Mouse (Mus musculus) urinary bladder, postnatal 36 days (tissue): Measurements from ENCODE around the gene Vash2.
A peak's percentile ranks its signal among the peaks of the same experiment; 100 is the strongest.
"Not testable (repeated sequence)": the region's sequence is repeated elsewhere in the genome, so short reads cannot be mapped to it uniquely, and the experiment has no call there.

Experiments used
- DNase-seq, 2 experiments: peaks; one replicate each; pipeline ENCODE4 v3.0.0; 2022; ENCODE audit warnings: low spot score in 2 of 2, mixed read lengths in 1 of 2

The Vash2 gene

GRCm38 (mm10) chr1:190979100-190979563, at the start of gene Vash2:
Gene Vash2, minus strand, starts transcription at chr1:190979296.
- peak; percentile 53 to 80 for DNase-seq

- peak; percentile 95 to 99 for DNase-seq
Measured at GRCm38 (mm10) chr1:191026021-191026713, 47.1 kb upstream of the Vash2 start, which contains the start of gene Flvcr1. Gene Flvcr1, minus strand, starts transcription at chr1:191026158.

DNA sequence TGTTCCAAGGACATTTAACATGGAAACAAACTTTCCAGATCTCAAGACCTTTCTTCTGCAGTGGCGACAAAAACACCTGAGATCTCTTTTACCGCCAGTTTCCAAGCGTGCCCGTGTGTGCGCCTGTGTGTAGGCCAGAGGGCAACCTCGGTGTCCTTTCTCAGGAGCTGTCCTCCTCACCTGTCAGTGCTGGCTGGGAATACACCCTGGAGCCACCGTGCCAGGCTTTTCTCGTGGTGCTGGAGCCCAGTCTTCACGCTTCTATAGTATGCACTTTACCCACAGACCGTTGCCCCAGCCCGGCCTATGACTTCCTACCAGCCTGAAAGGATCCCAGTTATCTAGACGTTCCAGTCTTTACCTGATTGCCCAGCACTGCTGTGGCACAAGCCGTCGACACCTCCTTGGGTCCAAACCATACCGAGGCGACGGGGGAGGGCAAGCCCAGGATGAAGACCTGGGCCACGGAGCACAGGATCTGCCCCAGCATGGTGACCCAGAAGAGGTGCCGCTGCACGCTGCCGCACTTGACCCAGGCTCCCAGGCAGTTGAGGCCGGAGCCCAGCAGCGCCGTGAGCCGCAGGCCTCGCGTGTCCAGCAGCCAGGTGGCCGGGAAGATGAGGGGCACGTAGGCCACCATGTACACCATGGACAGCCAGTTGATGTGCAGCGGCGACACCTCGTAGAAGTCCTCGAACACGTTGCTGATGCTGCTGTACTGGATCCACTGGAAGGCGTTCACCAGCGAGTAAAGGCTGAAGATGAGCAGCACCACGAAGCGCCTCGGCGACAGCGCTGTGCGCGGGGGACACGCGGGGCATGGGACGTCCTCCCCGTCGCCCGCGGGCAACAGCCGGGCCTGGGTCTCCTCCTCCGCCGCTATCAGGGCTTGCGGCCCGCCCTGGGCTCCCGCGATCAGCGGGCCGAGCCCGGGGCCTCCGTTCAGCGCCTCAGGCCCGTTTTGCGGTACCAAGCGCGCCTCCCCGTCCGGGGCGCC, 46.2 kb upstream of the Vash2 start:
- peak; percentile 13 to 17 for DNase-seq

- not testable (repeated sequence) for DNase-seq
Measured at GRCm38 (mm10) chr1:191023806-191024205, 44.7 kb upstream of the Vash2 start.

GRCm38 (mm10) chr1:191023140-191023539, 44.0 kb upstream of the Vash2 start:
- DNase-seq, result no peak

DNA sequence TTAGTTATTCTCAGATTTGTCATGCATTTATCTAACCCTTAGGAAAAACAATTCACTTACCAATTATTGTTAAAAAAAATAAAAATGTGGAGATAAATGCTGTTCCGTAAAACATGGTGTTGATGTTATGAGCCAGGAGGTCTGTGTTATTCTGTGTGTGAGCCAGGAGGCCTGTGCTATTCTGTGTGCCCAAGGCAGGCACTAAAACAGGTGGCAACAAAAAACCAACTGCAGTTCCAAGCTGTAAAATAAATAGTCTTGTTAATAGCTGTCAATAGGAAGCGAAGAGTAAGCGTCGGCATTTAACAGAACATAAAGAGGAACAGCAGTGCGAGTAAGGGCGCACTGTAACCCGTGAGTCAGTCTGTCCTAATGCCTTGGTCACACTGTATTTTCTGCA, 41.9 kb upstream of the Vash2 start:
- no peak for DNase-seq

- DNase-seq, result no peak
Measured at GRCm38 (mm10) chr1:191020217-191020924, 41.3 kb upstream of the Vash2 start.

- DNase-seq, result no peak
Measured at GRCm38 (mm10) chr1:191019803-191020202, 40.7 kb upstream of the Vash2 start.

DNA sequence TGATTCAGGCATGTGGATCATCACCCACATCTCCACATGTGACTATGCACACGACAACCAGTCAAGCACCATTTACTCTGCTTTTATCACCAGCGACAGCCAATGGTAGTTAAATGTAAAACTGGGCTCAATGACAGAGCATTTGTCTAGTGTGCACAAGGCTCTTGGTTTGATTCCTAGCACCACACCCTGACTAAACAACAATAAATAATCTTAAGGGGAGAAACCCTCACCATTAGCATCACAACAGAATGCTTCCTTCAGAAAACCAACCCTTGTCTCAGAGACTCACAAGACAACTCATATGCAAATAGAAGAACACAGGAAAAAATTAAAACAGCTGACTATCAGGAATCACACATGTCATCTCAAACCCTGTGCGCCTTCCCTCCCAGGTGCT, 35.2 kb upstream of the Vash2 start:
- DNase-seq, result no peak

DNA sequence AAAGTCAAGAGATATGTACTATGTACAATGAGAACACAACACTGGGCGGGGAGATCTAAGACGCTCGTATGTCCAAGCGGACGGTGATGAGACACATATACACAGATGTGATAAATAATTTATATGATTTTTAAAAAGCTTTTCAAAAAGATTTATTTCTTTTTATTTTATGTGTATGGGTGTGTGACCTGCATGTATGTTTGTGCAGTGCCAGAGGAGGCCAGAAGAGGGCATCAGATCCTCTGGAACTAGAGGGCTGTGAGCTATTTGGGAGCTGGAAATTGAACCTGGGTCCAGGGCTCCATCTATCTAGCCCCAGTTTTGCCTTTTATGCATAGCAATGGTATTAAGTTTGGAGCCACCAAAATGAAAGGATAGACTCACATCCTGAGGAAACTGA, 29.6 kb upstream of the Vash2 start:
- no peak for DNase-seq

- no peak for DNase-seq
Measured at GRCm38 (mm10) chr1:191002201-191002600, 23.1 kb upstream of the Vash2 start.

DNA sequence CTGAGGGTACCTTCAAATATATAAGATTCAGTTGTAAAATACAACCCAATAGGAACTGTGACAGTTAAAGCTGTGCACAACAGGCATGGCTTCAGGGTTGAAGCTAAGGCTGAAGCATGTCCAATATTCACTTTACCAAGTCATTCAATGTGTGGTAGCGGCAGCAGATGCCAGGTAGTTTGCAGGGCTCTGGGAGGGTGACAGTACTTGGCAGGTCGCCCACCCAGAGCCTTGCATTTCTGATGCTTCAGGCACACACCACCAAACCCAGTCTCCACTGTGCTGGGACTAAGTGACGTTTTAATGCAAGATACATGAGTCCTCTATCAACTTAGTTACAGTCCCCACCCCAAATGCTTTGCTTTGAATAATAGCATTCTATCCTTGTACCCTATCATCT, 21.6 kb upstream of the Vash2 start:
- no peak for DNase-seq

DNA sequence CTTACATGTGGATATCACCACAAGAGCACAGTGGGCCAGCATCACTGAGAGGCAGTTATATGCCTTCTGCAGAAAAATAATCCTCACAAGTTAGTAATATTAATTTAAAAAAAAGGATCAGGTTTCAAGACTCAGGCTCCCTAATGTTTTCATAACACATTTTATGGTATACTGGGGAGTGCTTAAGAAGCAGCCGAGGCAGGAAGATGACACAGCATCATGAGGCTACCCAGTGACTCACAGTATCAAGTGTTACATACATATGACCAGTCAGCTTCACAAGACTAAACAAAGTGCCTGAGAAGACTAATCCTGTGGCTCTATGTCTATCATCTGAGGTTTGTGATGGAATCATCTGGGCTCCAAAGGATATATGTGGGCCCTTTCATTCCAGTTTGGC, 18.9 kb upstream of the Vash2 start:
- DNase-seq, result no peak

- no peak for DNase-seq
Measured at GRCm38 (mm10) chr1:190996346-190996877, 17.3 kb upstream of the Vash2 start.

DNA sequence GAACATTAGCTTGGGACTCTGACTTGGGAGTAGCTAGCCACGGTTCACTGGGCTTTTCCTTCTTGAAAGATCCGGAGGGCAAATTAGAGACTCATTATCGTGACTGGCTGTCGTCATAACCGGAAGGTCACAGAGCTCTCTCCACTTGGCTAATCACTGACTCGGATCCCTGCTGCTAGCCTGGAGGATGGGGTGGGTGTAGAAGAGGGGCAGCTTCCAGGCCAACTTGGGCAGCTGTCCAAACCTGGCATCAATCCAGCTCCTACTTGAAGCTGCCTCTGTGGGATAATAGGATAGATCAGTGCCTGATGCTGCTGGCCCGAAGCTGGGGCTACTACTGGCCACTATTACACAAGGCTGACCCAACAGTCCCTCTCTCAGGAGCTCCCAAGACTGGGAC, 16.5 kb upstream of the Vash2 start:
- peak in 1 of 2 experiments; percentile 40 for DNase-seq

DNA sequence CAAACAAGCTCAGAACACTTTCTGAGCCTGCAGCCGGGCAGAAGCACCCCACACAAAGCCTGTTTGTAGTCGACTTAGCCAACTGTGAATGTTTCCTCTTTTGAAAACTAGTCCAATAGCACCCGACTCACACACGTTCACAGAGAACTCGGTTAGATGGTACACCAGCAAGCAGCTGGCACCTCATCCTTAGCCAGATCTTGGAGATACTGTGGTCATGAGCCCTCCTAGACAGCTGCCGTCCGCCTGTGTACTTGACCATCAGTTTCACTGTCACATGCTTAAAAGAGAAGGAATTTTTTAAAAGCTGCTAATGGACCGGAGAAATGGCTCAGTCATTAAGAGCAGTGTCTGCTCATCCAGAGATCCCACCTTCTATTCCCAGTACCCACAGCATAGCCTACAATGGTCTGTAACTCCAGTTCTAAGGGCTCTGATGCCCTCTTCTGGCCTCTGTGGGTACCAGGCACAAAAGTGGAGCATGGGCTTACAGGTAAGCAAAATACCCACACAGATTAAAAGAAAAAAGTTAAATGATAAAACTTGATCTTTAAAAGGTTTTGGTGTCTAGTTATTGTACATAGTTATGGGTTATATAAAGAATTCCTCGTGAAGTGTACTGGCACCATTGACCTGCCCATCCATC, 10.5 kb upstream of the Vash2 start:
- DNase-seq, result no peak

DNA sequence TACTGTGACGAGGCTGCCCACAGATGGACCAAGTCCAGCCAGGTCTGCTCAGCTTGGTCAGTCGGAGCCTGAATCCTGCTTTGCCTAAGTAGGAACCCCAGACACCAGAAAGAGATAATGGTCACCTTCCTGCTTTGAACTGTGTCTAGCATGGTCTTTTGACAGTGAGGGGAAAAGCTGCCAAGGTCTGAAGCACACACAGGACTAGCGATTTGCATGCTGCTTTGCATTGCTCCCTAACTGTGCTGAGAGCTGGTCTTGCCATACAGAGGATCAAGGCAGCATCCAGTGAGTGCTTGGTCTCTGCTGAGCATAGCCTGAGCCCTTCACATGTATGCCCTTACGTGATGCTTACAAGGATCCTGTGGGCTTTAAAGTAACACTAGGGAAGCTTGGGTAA, 2.3 kb upstream of the Vash2 start:
- DNase-seq, result no peak

GRCm38 (mm10) chr1:190980470-190980869, 1.4 kb upstream of the Vash2 start:
- no peak for DNase-seq

- peak in 1 of 2 experiments; percentile 9 for DNase-seq
Measured at GRCm38 (mm10) chr1:190978511-190979073, 504 bp downstream of the Vash2 start.

DNA sequence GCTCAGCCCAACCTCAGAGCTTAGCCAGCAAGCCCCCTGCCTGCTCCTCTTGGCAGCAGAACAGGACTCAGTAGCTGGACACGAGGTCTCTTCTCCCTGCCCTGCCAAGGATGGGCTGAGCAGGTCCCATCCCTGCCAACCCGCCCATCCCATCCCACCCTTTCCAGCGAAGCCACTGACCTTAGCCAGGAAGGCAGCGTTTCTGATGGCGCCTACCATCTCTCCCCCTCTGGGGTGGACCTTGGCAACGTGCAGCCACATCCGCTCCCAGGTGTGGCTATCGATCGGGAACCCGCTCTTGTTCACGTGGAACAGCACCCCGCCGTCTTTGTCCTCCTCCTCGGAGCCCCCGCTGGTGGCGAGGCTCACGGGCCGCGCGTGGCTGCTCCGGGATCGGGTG, 1.1 kb downstream of the Vash2 start:
- no peak for DNase-seq
